Mouse (Mus musculus) ES-Bruce4 (cell line): ENCODE measurements around the gene Larp1. TPM values are rescaled to one million over a fixed set of nuclear protein-coding genes. Genes with fewer than 3 reads are reported as not detected.
A peak's percentile ranks its signal among the peaks of the same experiment; 100 is the strongest.

ENCODE experiments used
- H3K27ac ChIP-seq: 2 replicates; pipeline ENCODE4 v1.5.1; 2012; ENCODE audit warnings: low read length, inconsistent platforms; ENCODE audit not compliant: insufficient read depth
- H3K27me3 ChIP-seq: 2 replicates; pipeline ENCODE4 v1.6.1; 2012; ENCODE audit warnings: mild to moderate bottlenecking, low read length, inconsistent platforms; ENCODE audit not compliant: control insufficient read depth, poor library complexity, insufficient read depth, severe bottlenecking
- H3K36me3 ChIP-seq: 2 replicates; pipeline ENCODE4 v1.6.1; 2012; ENCODE audit warnings: inconsistent platforms, mild to moderate bottlenecking, low read length, moderate library complexity; ENCODE audit not compliant: control insufficient read depth, poor library complexity, insufficient read depth, severe bottlenecking
- H3K4me1 ChIP-seq: one replicate; pipeline ENCODE4 v1.8.1; 2011; ENCODE audit warnings: low read length; ENCODE audit not compliant: control insufficient read depth, insufficient read depth
- H3K4me3 ChIP-seq: 2 replicates; pipeline ENCODE4 v1.5.1; 2011; ENCODE audit warnings: low read depth, mild to moderate bottlenecking, low read length
- H3K9ac ChIP-seq: 2 replicates; pipeline ENCODE4 v1.6.1; 2012; ENCODE audit warnings: low read depth, mild to moderate bottlenecking, inconsistent platforms; ENCODE audit not compliant: poor library complexity, severe bottlenecking
- H3K9me3 ChIP-seq: replicated peaks from 2 replicates; pipeline ENCODE4 v1.6.1; 2012; ENCODE audit warnings: mild to moderate bottlenecking, low read length, inconsistent platforms; ENCODE audit not compliant: control insufficient read depth, poor library complexity, insufficient read depth, severe bottlenecking
- CTCF ChIP-seq: IDR thresholded peaks from one replicate; pipeline ENCODE4 v1.8.1; 2011; ENCODE audit warnings: low read depth, low read length
- EP300 ChIP-seq: IDR thresholded peaks from 2 replicates; pipeline ENCODE4 v1.6.1; 2011; ENCODE audit warnings: low read depth, low read length; ENCODE audit not compliant: insufficient read depth
- POLR2A ChIP-seq: IDR thresholded peaks from one replicate; pipeline ENCODE4 v1.8.1; 2011; ENCODE audit warnings: low read length; ENCODE audit not compliant: insufficient read depth
- polyA plus RNA-seq: library from polyadenylated mRNA; stranded (reverse); fragments of >200 nt; gene quantifications from 2 replicates; pipeline ENCODE4 v1.2.4, GENCODE M21; 2011; ENCODE audit warnings: low read depth; ENCODE audit not compliant: missing spikeins, insufficient read depth, insufficient read length

Larp1 gene
- polyA plus RNA-seq, 1 experiment: 164 TPM

- Histone ChIP-seq H3K36me3 (no peaks in the 10 kb centered on the region), H3K4me3 (no peak overlapping the region)
Measured at GRCm38 (mm10) chr11:58100006-58100405, 91.1 kb downstream of the Larp1 start.

DNA sequence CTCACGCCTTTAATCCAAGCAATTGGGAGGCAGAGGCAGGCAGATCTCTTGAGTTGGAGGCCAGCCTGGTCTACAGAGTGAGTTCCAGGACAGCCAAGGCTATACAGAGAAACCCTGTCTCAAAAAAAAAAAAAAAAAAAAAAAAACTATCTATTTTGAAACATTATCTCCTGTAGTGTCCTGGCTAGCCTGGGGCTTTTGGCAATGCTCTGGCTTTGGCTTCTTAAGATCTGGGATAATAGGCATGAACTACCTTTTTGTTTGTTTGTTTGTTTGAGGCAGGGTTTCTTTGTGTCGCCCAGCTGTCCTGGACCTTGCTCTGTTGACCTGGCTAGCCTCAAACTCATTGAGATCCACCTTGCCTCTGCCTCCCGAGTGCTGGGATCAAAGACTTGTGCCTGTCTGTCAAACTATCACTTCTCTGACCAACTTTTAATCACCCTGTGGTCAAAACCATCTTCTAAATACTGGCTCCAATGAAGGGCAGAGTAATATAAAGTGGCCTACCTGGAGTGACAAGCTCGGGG, 92.4 kb downstream of the Larp1 start:
- H3K27ac ChIP-seq: peak overlapping the region; percentile 48
- no peaks in the 10 kb centered on the region for H3K9me3 ChIP-seq
- no peaks in the 10 kb centered on the region for H3K36me3 ChIP-seq
- H3K27me3 ChIP-seq: no peaks in the 10 kb centered on the region
- H3K4me1 ChIP-seq: peaks cover 3% of the 10 kb centered on the region
- H3K9ac ChIP-seq: no peak overlapping the region; the same call in 1 of the 2 replicates
- TF ChIP-seq POLR2A (no peak), CTCF (no peak), EP300 (no peak)
- H3K4me3 ChIP-seq: no peak overlapping the region

More at GRCm38 (mm10) chr11:58100006-58100405, 91.1 kb downstream of the Larp1 start:
- H3K9me3 ChIP-seq: no peaks in the 10 kb centered on the region
- TF ChIP-seq EP300 (no peak), POLR2A (no peak), CTCF (no peak)
- no peak overlapping the region for H3K9ac ChIP-seq
- peaks cover 3% of the 10 kb centered on the region for H3K4me1 ChIP-seq
- H3K27ac ChIP-seq: no peak overlapping the region
- no peaks in the 10 kb centered on the region for H3K27me3 ChIP-seq

GRCm38 (mm10) chr11:58102146-58102545, 93.3 kb downstream of the Larp1 start:
- Histone ChIP-seq H3K9ac (0 out of 2 replicates have a peak overlapping the region, but pooled peaks have one; percentile 14), H3K4me3 (no peak overlapping the region), H3K36me3 (no peaks in the 10 kb centered on the region), H3K4me1 (peaks cover 3% of the 10 kb centered on the region), H3K27ac (peak overlapping the region; percentile 95), H3K27me3 (no peaks in the 10 kb centered on the region), H3K9me3 (no peaks in the 10 kb centered on the region)
- TF ChIP-seq EP300: 0 out of 2 replicates have a peak, but pooled peaks have one; percentile 34
- no peak for TF ChIP-seq POLR2A

DNA sequence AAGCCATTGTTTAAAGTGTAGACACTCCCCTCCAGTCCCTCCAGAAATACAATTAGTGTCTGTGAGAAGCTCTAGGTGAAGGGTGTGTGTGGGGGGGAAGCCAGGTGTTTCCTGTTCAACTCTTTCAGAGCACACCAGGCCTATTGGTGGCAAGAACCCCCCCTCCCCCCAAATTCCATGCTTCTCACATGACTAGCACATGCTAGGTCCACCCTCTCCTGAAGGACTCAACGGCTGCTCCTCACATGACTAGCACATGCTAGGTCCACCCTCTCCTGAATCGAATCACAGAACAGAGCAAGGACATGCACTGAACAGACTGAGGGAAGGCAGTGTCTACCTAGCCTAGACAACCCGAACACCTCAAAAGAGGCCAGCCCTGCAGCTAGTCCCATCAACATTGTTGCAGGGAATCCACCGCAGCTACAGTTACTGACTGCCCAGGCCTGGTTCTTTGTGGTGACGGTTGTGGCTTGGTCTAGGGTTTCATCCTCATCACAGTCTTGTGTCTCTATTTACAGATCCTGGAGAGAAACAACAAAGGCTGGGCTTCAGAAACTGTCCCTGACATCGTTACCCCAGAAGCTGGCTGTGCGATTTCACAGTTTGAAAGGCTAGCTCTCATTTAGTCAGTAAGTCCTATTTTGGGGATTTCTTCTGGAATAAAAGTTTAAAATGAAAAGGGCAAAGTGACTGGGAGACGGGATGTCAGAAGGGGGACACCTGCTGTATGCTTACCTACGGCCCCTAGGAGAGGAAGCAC, 93.9 kb downstream of the Larp1 start:
- H3K4me3 ChIP-seq: peak overlapping the region; percentile 73

DNA sequence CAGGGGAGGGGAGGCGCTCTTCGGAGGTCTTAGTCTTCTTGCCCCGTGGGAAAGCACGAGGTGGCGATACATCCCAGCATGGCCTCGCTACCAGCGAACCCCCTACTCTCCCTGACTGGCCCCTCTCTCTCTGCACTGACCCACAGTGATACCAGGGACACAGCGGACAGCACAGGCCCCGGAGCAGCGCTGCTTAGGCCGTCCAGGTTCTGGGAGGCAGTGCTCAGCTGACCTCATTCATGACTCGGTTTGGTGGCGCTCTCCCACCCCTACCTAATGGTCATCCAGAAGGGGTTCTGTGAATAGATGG, 94.4 kb downstream of the Larp1 start:
- Histone ChIP-seq H3K36me3 (no peaks in the 10 kb centered on the region), H3K4me3 (peak overlapping the region; percentile 73), H3K9me3 (no peaks in the 10 kb centered on the region), H3K27me3 (no peaks in the 10 kb centered on the region), H3K4me1 (peaks cover 3% of the 10 kb centered on the region), H3K27ac (peak overlapping the region; percentile 95), H3K9ac (peak overlapping the region; percentile 78)
- TF ChIP-seq POLR2A: no peak
- no peak for TF ChIP-seq CTCF
- no peak for TF ChIP-seq EP300

More for the DNA sequence above, 93.9 kb downstream of the Larp1 start:
- peak overlapping the region; percentile 78 for H3K9ac ChIP-seq
- H3K27me3 ChIP-seq: no peaks in the 10 kb centered on the region
- H3K9me3 ChIP-seq: no peaks in the 10 kb centered on the region
- H3K27ac ChIP-seq: peak overlapping the region; percentile 95
- TF ChIP-seq POLR2A (no peak), EP300 (peak; percentile 98)
- H3K36me3 ChIP-seq: no peaks in the 10 kb centered on the region
- peaks cover 3% of the 10 kb centered on the region for H3K4me1 ChIP-seq

DNA sequence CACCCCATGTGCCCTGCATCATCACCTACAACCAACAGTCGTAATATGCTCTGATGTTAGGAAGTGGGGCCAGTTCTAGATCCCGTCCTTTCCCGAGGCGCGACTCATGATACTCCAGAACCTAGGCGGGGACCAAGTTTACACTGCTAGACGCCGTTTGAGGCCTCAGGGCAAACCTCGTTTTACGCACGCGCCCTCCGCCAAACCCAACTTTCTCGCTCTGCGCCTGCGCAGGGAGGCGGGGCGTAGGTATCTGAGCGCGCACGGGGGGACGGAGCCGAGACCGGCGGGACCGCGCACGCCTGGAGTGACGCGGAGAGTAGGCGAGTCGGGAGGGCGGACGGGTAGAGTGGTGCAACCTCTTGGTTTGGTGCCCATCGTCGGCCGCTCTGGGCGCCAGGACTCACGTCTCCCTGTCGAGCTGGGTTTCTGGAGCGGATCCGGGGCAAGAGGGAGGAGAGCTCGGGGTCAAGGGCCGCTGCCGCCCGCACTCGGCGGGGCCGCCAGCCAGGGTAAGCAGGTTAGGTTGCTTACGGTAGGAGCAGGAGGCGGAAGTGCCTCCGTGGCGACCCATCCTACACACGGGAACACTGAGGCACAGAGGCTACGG, 94.9 kb downstream of the Larp1 start, which contains the start of gene Cnot8:
Cnot8 (plus strand) TSS at position 457 of the 610 bp plus-strand sequence.
- H3K9ac ChIP-seq: peak within 1 kb of the TSS; percentile 79
- no peaks in the 10 kb centered on the region for H3K36me3 ChIP-seq
- no peaks in the 10 kb centered on the region for H3K9me3 ChIP-seq
- H3K27ac ChIP-seq: peak within 1 kb of the TSS; percentile 95
- peaks cover 3% of the 10 kb centered on the region for H3K4me1 ChIP-seq
- no peaks in the 10 kb centered on the region for H3K27me3 ChIP-seq
- no peak for TF ChIP-seq CTCF
- TF ChIP-seq POLR2A: peak; percentile 85
- peak; percentile 75; the same call in 1 of the 2 replicates for TF ChIP-seq EP300
- peak within 1 kb of the TSS; percentile 96 for H3K4me3 ChIP-seq
